Mouse (Mus musculus) spleen, adult 2 months (tissue): ENCODE results near the gene Tpcn2.

Experiments
- CTCF ChIP-seq: fragments of 200-500 bp; IDR thresholded peaks from 2 replicates; pipeline ENCODE4 v1.5.1; 2011; ENCODE audit warnings: mild to moderate bottlenecking, inconsistent platforms; ENCODE audit not compliant: insufficient read depth, insufficient read length, insufficient replicate concordance; ENCODE audit errors: extremely low read depth
- POLR2A ChIP-seq: fragments of 200-500 bp; IDR thresholded peaks from 2 replicates; pipeline ENCODE4 v1.6.1; 2011; ENCODE audit warnings: low read depth, low read length, inconsistent platforms

GRCm38 (mm10) chr7:145146252-145146930 lies 137.4 kb downstream of the Tpcn2 start:
- no peak for TF ChIP-seq POLR2A
- no peak for TF ChIP-seq CTCF
